Mouse (Mus musculus) myocyte (in vitro differentiated cells): ENCODE results near the gene Zbtb3.

Source experiments
- MAX ChIP-seq: IDR thresholded peaks from one replicate; pipeline ENCODE4 v1.6.1; 2011; ENCODE audit warnings: low read depth, mild to moderate bottlenecking, control low read depth
- TCF12 ChIP-seq: IDR thresholded peaks from one replicate; pipeline ENCODE4 v1.6.1; 2011; ENCODE audit warnings: mild to moderate bottlenecking, control low read depth; ENCODE audit not compliant: poor library complexity, insufficient read depth, severe bottlenecking

GRCm38 (mm10) chr19:8852236-8852928 lies 50.0 kb downstream of the Zbtb3 start:
- TF ChIP-seq MAX (no peak), TCF12 (no peak)
